Mouse (Mus musculus): ENCODE data around the gene Gm4214.
"Not testable (repeated sequence)": the region's sequence is repeated elsewhere in the genome, so short reads cannot be mapped to it uniquely, and the experiment has no call there.

Gm4214 gene

DNA sequence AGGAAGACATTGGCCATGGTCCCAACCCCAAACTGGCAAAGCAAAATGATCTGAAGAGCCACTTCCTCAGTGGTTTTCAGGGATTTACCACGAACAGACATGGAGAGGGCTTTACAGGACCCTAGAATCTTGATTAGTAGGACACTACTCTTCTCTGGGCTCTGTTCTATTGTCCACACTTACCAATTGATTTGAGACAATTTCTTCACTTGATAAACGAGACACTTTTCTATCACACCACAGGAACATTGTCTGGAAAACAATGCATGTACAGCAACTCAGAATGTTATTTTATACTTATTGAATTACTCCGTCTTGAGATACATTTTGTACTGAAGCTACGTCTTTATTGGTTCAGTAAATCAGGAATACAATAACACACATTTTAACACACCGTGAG is at the start of gene Gm4214:
Gene Gm4214 (minus strand): TSS at position 101 of the 400 bp plus-strand sequence.
- DNase-seq (ENCODE audit: low spot score) = not testable (repeated sequence)

DNA sequence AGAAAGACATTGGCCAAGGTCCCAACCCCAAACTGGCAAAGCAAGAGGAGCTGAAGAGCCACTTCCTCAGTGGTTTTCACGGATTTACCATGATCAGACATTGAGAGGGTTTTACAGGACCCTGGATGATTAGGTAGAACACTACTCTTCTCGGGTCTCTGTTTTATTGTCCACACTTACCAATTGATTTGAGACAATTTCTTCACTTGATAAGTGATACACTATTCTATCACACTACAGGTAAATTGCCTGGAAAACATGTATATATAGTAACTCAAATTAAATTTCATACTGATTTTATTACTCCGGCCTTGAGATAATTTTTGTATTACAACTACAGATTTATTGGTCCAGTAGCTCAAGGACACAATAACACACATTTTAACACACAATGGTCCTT is 35.4 kb upstream of the Gm4214 start, which contains the start of gene Gm4216:
Gene Gm4216 (minus strand): TSS at position 101 of the 400 bp plus-strand sequence.
- DNase-seq (ENCODE audit: low spot score) = not testable (repeated sequence)
